Mouse (Mus musculus): Measurements from ENCODE around the gene Plp2.
A peak's percentile ranks its signal among the peaks of the same experiment; 100 is the strongest.

Gene Plp2

GRCm38 (mm10) chrX:7670921-7671623 lies at the start of gene Plp2:
Plp2 (minus strand) TSS chrX:7671390.
- no peak for DNase-seq

- peak; percentile 41 for DNase-seq
Measured at GRCm38 (mm10) chrX:7716058-7716457, 44.9 kb upstream of the Plp2 start.

GRCm38 (mm10) chrX:7714135-7714899 lies 43.1 kb upstream of the Plp2 start, which contains the start of gene Wdr45:
Wdr45 (plus strand) TSS chrX:7714333.
- peak; percentile 97 for DNase-seq

- peak; percentile 30 for DNase-seq
Measured at GRCm38 (mm10) chrX:7713764-7714134, 42.6 kb upstream of the Plp2 start.

- peak; percentile 88 for DNase-seq
Measured at GRCm38 (mm10) chrX:7696954-7697381, 25.8 kb upstream of the Plp2 start, which contains the start of gene Gpkow. Gpkow (plus strand) TSS chrX:7697131.

- no peak for DNase-seq
Measured at GRCm38 (mm10) chrX:7696520-7696919, 25.3 kb upstream of the Plp2 start.

GRCm38 (mm10) chrX:7692862-7693261 lies 21.7 kb upstream of the Plp2 start:
- DNase-seq, result peak; percentile 39

- no peak for DNase-seq
Measured at GRCm38 (mm10) chrX:7690486-7690885, 19.3 kb upstream of the Plp2 start.

GRCm38 (mm10) chrX:7688321-7688720 lies 17.1 kb upstream of the Plp2 start:
- peak; percentile 43 for DNase-seq

GRCm38 (mm10) chrX:7680864-7681263 lies 9.7 kb upstream of the Plp2 start, which contains the start of gene Magix:
Magix (minus strand) TSS chrX:7681251.
- DNase-seq, result no peak

GRCm38 (mm10) chrX:7680057-7680412 lies 8.8 kb upstream of the Plp2 start:
- no peak for DNase-seq

GRCm38 (mm10) chrX:7679405-7680056 lies 8.3 kb upstream of the Plp2 start:
- peak; percentile 90 for DNase-seq

GRCm38 (mm10) chrX:7678986-7679385 lies 7.8 kb upstream of the Plp2 start:
- no peak for DNase-seq

GRCm38 (mm10) chrX:7675001-7675380 lies 3.8 kb upstream of the Plp2 start:
- DNase-seq, result no peak

- DNase-seq, result no peak
Measured at GRCm38 (mm10) chrX:7674284-7675000, 3.3 kb upstream of the Plp2 start.

GRCm38 (mm10) chrX:7673578-7674281 lies 2.5 kb upstream of the Plp2 start:
- DNase-seq, result no peak

- DNase-seq, result no peak
Measured at GRCm38 (mm10) chrX:7672739-7673138, 1.5 kb upstream of the Plp2 start.

- no peak for DNase-seq
Measured at GRCm38 (mm10) chrX:7670390-7670881, 754 bp downstream of the Plp2 start.

- DNase-seq, result no peak
Measured at GRCm38 (mm10) chrX:7665739-7666502, 5.3 kb downstream of the Plp2 start.

- DNase-seq, result peak; percentile 81
Measured at GRCm38 (mm10) chrX:7664791-7665190, 6.4 kb downstream of the Plp2 start.

GRCm38 (mm10) chrX:7662936-7663335 lies 8.3 kb downstream of the Plp2 start:
- no peak for DNase-seq

All from cerebellum, adult 9-10 months (tissue).